Mouse (Mus musculus): ENCODE results near the gene Gm20897. TPM values are rescaled to one million over a fixed set of nuclear protein-coding genes. Genes with fewer than 3 reads are reported as not detected.
"Not testable (repeated sequence)": the region's sequence is repeated elsewhere in the genome, so short reads cannot be mapped to it uniquely, and the experiment has no call there.

Gm20897 gene
- not detected in 2 replicates for polyA plus RNA-seq (2015; fragmentation: Nextera tagmentation; extraction: Ambion mirVana)

DNA sequence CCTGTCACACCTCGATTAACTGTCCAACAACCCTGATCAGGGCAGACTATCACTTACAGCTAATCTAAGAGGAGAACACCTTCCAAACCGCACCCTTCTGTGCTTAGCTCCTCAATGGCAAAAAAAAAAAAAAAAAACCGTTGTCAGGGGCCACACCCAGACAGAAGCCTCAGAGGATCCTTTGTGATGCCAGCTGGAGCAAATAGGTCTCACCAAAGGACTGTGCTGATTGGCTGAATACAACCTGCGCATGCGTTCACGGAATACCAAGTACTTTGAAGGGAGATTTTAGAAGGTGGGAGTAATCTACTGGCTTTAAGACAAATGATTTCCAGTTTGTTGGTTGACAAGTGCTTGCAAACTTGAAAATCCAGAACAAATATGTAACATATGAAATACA is at the start of gene Gm20897:
Gm20897 (minus strand) TSS at position 101 of the 400 bp plus-strand sequence.
- not testable (repeated sequence) for H3K9me3 ChIP-seq; H3K4me3 ChIP-seq; H3K4me2 ChIP-seq; H3K4me1 ChIP-seq; H3K36me3 ChIP-seq; ATAC-seq (ENCODE audit: extremely low read depth, insufficient number of reproducible peaks, low FRiP score, low TSS enrichment); H3K27me3 ChIP-seq (replicated peaks); H3K27ac ChIP-seq (replicated peaks); H3K9ac ChIP-seq
- whole genome bisulfite sequencing: 70% methylated on average over 5 of the region's 6 CpGs

Other genes with a start within 250 kb of the Gm20897 start
- not detected in 2 replicates for gene Gm21732, start 73.5 kb upstream of the Gm20897 start, polyA plus RNA-seq (2015; fragmentation: Nextera tagmentation; extraction: Ambion mirVana)